Mouse (Mus musculus): ENCODE results near the gene Fam83f.

DNA sequence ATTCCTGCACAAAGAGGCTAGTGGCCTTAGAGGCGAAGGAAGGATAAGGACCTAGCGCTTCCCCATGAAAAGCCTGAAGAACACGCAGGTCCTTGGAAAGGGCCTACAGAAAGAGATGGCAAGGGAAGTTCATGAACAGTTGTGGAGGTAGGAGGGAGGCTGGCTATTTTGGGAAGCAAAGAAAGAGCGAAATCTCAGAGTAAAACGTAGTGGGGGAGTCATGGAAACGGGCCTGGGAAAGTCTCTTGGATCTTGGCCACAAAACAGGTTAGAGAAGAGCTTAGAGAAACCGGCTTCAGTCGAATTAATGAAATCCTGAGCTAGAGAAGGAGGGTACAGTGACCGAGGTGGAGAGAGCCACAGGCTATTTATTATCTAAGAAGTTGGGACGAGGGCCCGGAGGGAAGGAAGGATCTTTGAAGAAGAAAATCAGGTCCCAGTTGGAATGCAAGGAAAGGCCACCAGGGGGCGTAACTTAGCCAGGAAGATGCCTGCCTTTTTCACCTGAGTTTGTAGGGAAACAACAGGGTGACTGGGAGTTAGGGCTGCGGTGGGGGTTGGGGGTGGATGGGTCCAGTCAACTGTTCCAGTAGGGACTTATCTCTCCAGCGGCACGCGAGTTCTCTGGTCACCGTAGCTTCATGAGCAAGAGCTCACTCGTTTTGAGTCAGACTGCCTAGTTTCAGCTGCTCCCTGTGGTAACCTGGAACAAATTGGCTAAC, 34.3 kb downstream of the Fam83f start:
- TF ChIP-seq CTCF (conservative IDR thresholded peaks at IDR 0.05; ENCODE audit: low read length) (peak; percentile 91), POU5F1 (IDR thresholded peaks at IDR 0.05; ENCODE audit: borderline replicate concordance, low read length) (no peak)
